Mouse (Mus musculus) stomach, embryonic 14.5 days (tissue): Measurements from ENCODE around the gene Vps13d. TPM values are rescaled to one million over a fixed set of nuclear protein-coding genes. Genes with fewer than 3 reads are reported as not detected.

Experiments
- ATAC-seq: fragments of 200-750 bp; cut with Nextera tagmentation; 2 replicates; pipeline ENCODE4 v1.8.0; 2017; ENCODE audit warnings: low read depth, moderate TSS enrichment; ENCODE audit not compliant: insufficient number of reproducible peaks, insufficient read depth, low FRiP score
- H3K27ac ChIP-seq: fragments of 300-500 bp; sonication (generic); 2 replicates; pipeline ENCODE4 v1.5.1; 2014; ENCODE audit warnings: mild to moderate bottlenecking, low read length, moderate library complexity, mixed read lengths
- H3K27me3 ChIP-seq: fragments of 300-500 bp; sonication (generic); 2 replicates; pipeline ENCODE4 v1.6.1; 2014; ENCODE audit warnings: low read length, control low read depth, mixed read lengths; ENCODE audit not compliant: control insufficient read depth, insufficient read depth
- H3K36me3 ChIP-seq: fragments of 300-500 bp; sonication (generic); 2 replicates; pipeline ENCODE4 v1.6.1; 2014; ENCODE audit warnings: mild to moderate bottlenecking, control low read depth, low read length, moderate library complexity, mixed read lengths; ENCODE audit not compliant: control insufficient read depth, insufficient read depth
- H3K4me1 ChIP-seq: fragments of 300-500 bp; sonication (generic); 2 replicates; pipeline ENCODE4 v1.6.1; 2014; ENCODE audit warnings: low read length, control low read depth, mixed read lengths; ENCODE audit not compliant: control insufficient read depth, insufficient read depth
- H3K4me2 ChIP-seq: fragments of 300-500 bp; sonication (generic); replicated peaks from 2 replicates; pipeline ENCODE4 v1.6.1; 2014; ENCODE audit warnings: low read depth, low read length, control low read depth
- H3K4me3 ChIP-seq: fragments of 300-500 bp; sonication (generic); 2 replicates; pipeline ENCODE4 v1.5.1; 2014; ENCODE audit warnings: low read depth, low read length, control low read depth
- H3K9ac ChIP-seq: fragments of 300-500 bp; sonication (generic); replicated peaks from 2 replicates; pipeline ENCODE4 v1.6.1; 2014; ENCODE audit warnings: low read depth, mild to moderate bottlenecking, control low read depth, low read length, moderate library complexity, mixed read lengths
- H3K9me3 ChIP-seq: fragments of 300-500 bp; sonication (generic); 2 replicates; pipeline ENCODE4 v1.6.1; 2016; ENCODE audit warnings: low read depth, low read length, control low read depth; ENCODE audit not compliant: control insufficient read depth
- WGBS: fragments of 180-500 bp; shearing (Covaris S2); extraction: QIAGEN DNeasy Blood & Tissue Kit; methylation state at CpG from one replicate; pipeline ENCODE4 v1.1.7; 2014; 5-methylcytosine and 5-hydroxymethylcytosine counted together
- polyA plus RNA-seq: library from polyadenylated mRNA; unstranded; fragments of >200 nt; fragmentation: Nextera tagmentation; extraction: Ambion mirVana; gene quantifications from 2 replicates; pipeline ENCODE4 v1.2.1, GENCODE M21; 2014

Gene Vps13d
- polyA plus RNA-seq, 1 experiment from 2014 or later = 15.0 TPM

DNA sequence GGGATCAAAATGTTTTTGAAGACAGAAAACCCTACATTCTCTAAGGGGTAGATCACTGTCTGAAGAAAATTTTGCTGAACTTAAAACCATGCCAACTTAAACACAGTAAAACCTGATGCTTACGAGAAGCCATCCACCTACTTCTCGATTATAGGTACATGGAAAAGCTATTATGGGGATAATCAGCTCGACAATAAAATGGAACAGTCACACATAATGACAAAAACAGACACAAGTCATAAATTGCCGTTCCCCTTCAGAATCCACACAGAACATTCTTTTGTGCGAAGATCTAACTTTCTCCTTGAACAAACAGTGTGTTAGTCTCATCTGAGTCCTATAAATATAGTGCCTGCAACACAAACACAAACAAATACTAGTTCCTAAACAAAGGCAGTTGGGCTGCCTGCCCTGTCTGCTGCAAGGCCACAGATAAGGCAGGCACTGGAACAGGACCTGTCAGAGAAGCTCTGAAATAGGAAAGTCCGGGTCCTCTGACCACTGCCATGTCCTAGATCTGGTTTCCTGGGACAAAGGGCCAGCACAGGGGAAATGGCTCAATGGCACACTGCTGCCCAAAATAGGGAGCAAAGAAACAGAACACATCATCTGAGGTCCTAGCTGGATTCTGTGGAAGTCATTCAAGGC lies 153.5 kb downstream of the Vps13d start:
- no peak overlapping the region for H3K9ac ChIP-seq
- no peak overlapping the region for H3K4me2 ChIP-seq
- H3K4me3 ChIP-seq = no peak overlapping the region
- no peaks in the 10 kb centered on the region for H3K9me3 ChIP-seq
- peaks cover 15% of the 10 kb centered on the region; the same call in 1 of the 2 replicates for H3K4me1 ChIP-seq
- no peak overlapping the region for H3K27ac ChIP-seq
- H3K27me3 ChIP-seq = no peaks in the 10 kb centered on the region
- WGBS = 80% methylated on average over 6 of the region's 6 CpGs
- no peak for ATAC-seq
- peaks cover 17% of the 10 kb centered on the region for H3K36me3 ChIP-seq

DNA sequence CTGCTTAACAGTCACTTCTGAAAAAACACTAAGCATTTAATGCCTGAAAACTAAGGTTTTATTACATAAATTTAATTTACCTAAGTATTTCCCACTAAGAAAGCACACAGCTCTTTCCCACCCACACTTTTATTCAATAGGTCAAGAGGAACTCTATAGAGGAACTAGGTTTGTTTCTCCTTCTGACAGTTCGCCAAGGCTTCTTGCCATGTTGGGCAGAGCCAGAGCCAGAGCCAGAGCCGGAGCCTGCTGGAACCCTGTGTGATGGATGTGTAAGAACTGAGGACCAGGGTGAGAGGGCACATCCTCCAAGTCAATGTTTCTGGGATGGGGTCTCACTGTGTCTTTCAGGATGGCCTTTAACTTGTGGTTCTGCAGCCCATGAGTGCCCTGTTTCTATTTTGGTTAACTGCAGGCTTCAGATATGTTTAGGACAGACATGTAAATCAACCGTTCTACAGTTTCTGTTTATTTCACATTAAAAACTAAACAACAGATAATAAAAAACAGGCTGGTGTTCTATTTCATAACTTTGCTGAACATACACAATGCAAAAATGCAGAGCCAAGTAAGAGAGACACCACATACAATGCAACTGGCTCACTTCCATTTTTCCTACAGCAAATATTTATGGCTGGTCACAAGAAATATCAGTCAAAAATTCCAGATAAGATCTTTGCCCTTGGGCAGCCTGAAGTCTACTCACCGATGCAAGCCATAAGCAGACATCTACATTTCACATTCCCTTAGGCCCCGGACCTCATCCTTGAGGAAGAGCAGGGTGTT lies 157.0 kb downstream of the Vps13d start:
- no peak overlapping the region for H3K4me2 ChIP-seq
- no peaks in the 10 kb centered on the region for H3K9me3 ChIP-seq
- no peak for ATAC-seq
- 63% methylated on average over 5 of the region's 5 CpGs for WGBS
- no peaks in the 10 kb centered on the region for H3K27me3 ChIP-seq
- H3K36me3 ChIP-seq = peaks cover 3% of the 10 kb centered on the region; the same call in 1 of the 2 replicates
- peaks cover 34% of the 10 kb centered on the region for H3K4me1 ChIP-seq
- H3K4me3 ChIP-seq = no peak overlapping the region
- peak overlapping the region; percentile 23; the same call in 1 of the 2 replicates for H3K27ac ChIP-seq
- H3K9ac ChIP-seq = no peak overlapping the region

DNA sequence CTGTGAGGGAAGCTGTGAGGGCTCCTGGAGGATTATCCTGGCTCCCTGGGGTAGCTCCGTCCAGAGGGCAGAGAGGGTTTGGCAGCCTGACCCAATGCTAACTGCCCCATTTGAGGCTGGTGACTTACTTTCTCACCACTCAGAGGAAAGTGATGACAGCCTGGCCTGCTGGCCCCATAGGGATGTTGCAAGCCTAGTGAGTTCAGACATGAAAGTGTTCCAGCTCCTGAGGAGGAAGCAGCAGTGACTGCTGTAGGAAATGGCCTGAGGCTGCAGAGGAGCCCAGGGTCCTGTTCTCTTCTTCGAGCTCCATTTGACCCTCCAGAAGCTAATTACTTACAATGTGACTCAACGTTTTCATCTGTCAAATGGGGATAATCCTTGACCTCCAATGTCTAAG lies 157.8 kb downstream of the Vps13d start:
- H3K4me2 ChIP-seq = no peak overlapping the region
- H3K27ac ChIP-seq = no peak overlapping the region
- no peaks in the 10 kb centered on the region for H3K36me3 ChIP-seq
- no peak overlapping the region for H3K4me3 ChIP-seq
- H3K27me3 ChIP-seq = no peaks in the 10 kb centered on the region
- H3K9me3 ChIP-seq = no peaks in the 10 kb centered on the region
- WGBS = 64% methylated on average over 3 of the region's 3 CpGs
- H3K4me1 ChIP-seq = peaks cover 37% of the 10 kb centered on the region
- no peak overlapping the region for H3K9ac ChIP-seq
- ATAC-seq = no peak

DNA sequence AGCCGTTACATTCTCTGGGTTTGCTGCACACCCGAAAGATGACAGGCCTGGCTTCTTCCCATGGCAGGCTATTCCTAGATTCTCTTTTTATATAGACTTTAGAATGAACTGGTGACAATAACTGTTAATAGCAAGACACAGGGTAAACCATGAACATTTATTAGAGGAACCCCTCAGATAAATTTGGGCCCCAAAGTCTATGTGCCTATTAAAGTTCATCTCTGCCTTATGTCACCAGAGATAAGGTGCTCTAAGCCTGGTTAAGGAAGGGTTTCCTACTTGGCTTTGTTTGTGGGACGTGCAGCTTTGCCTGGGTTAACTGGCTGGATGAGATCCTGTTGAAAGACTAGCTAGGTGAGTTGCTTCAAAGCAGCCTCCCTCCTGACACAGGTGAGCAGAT lies 159.4 kb downstream of the Vps13d start:
- H3K9ac ChIP-seq = no peak overlapping the region
- H3K4me1 ChIP-seq = peaks cover 37% of the 10 kb centered on the region
- no peaks in the 10 kb centered on the region for H3K27me3 ChIP-seq
- no peak overlapping the region for H3K4me2 ChIP-seq
- no peaks in the 10 kb centered on the region for H3K36me3 ChIP-seq
- H3K9me3 ChIP-seq = no peaks in the 10 kb centered on the region
- no peak overlapping the region for H3K4me3 ChIP-seq
- WGBS = 53% methylated on average over 3 of the region's 3 CpGs
- no peak for ATAC-seq
- peak overlapping the region; percentile 48; the same call in 1 of the 2 replicates for H3K27ac ChIP-seq

DNA sequence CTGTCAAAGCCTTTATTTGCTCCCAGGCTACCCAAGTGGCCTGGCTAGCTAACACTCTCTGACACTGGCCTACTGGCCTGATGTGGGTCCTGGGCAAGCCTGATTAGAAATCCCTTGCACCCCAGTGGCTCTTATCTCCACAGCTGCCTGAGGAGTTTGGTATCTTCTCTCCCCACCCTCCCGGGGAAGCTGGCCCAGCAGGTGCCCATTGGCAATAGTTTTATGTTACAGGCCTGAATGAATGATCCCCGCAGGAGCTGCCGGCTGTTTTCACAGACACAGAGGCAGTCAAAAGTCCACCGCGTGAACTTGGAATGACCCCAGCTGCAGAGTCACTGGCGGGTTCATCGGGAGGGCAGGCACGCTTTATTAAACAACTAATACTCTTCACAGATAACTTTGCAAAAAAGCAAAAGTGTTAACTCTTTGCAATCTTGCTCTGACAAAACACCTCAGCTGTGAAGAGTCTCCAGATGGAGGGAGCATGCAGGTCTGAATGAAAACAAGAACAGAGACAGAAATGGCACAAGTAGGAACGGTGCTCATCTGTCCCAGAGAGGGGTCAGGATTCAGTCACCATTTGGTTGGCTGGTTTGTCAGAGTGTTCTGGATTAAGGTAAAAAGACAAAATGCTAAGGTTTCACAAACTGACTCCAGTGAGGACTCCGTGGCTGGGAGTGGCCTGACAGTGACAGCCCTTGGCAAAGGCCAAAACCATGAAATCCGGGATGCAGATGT lies 160.1 kb downstream of the Vps13d start:
- H3K27ac ChIP-seq = peak overlapping the region; percentile 75
- H3K4me2 ChIP-seq = no peak overlapping the region
- ATAC-seq = peak; percentile 74
- H3K36me3 ChIP-seq = no peaks in the 10 kb centered on the region
- H3K4me1 ChIP-seq = peaks cover 37% of the 10 kb centered on the region
- H3K4me3 ChIP-seq = no peak overlapping the region
- H3K9ac ChIP-seq = no peak overlapping the region
- no peaks in the 10 kb centered on the region for H3K9me3 ChIP-seq
- no peaks in the 10 kb centered on the region for H3K27me3 ChIP-seq
- whole genome bisulfite sequencing = 5% methylated on average over 11 of the region's 11 CpGs

DNA sequence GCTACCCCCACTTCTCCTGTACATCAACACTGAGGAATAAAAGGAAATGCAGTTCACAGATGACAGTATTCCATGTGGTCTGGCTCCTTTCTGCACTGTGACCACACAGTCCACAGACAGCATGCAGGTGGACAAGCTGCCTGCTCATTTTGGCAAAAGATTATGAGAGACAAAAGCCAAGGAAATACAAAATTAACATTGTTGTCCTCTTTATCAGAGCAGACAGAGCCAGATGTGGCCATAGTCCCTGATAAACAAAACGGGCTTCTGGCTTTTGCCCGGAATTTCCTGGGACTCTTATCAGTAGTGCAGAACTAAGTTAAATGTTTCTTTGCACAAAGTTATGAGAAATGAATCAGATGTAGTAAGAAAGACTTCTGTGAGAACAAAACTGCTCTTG lies 161.4 kb downstream of the Vps13d start:
- no peak overlapping the region for H3K9ac ChIP-seq
- H3K27me3 ChIP-seq = no peaks in the 10 kb centered on the region
- peaks cover 34% of the 10 kb centered on the region for H3K4me1 ChIP-seq
- no peak for ATAC-seq
- no peak overlapping the region for H3K4me2 ChIP-seq
- WGBS = 17% methylated on average over 2 of the region's 2 CpGs
- peak overlapping the region; percentile 44; the same call in 1 of the 2 replicates for H3K27ac ChIP-seq
- no peak overlapping the region for H3K4me3 ChIP-seq
- H3K9me3 ChIP-seq = no peaks in the 10 kb centered on the region
- no peaks in the 10 kb centered on the region for H3K36me3 ChIP-seq

DNA sequence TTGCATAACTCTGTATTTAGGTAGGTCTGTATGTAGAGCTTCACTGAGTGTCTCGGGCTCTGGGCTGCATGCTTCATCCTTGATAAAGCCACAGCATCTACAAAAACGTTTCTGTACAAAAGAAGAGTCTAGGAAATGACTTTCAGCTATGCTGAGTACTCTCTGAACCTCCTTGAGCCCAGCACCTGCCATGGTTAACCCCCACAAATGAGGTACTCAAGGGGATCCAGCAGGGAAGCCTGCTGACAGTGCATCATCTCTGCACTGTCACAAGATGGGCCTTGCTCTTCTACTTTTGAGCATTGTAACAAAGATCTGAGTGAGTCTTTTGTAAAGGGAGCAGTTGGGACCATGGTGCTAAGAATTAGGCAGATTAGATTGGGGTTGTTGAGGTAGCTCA lies 162.2 kb downstream of the Vps13d start:
- no peak for ATAC-seq
- Histone ChIP-seq H3K36me3 (no peaks in the 10 kb centered on the region), H3K27me3 (no peaks in the 10 kb centered on the region), H3K9me3 (no peaks in the 10 kb centered on the region), H3K4me2 (no peak overlapping the region), H3K27ac (no peak overlapping the region), H3K9ac (no peak overlapping the region), H3K4me1 (peaks cover 28% of the 10 kb centered on the region), H3K4me3 (no peak overlapping the region)
- WGBS = 70% methylated on average over 2 of the region's 2 CpGs

DNA sequence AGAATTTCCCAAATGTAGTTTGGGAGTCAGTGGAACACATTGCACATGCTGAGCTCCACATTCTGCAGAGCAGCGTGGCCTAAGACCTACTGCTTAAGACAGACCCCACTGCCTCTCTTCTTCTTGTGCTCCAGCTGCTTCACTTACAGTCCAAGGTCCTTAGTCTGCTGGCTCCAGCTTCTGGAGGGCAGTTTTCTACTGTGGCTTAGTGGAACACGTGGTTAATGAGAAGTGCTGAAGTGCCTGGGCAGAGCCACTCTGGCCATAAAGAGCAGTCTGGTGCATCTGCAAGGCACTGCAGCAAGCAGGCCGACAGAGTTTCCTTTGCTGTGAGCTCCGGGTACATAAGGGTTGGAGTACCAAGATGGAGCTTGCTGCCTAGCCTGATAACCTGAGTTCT lies 163.3 kb downstream of the Vps13d start:
- no peak overlapping the region for H3K4me3 ChIP-seq
- H3K9ac ChIP-seq = no peak overlapping the region
- H3K27me3 ChIP-seq = no peaks in the 10 kb centered on the region
- no peaks in the 10 kb centered on the region for H3K36me3 ChIP-seq
- H3K4me2 ChIP-seq = no peak overlapping the region
- H3K4me1 ChIP-seq = peaks cover 36% of the 10 kb centered on the region
- no peak for ATAC-seq
- no peak overlapping the region for H3K27ac ChIP-seq
- WGBS = 78% methylated on average over 4 of the region's 4 CpGs
- H3K9me3 ChIP-seq = no peaks in the 10 kb centered on the region
